Mouse (Mus musculus) lung, embryonic 14.5 days (tissue): ENCODE measurements around the gene Prkag2. TPM values are rescaled to one million over a fixed set of nuclear protein-coding genes. Genes with fewer than 3 reads are reported as not detected.
A peak's percentile ranks its signal among the peaks of the same experiment; 100 is the strongest.

Experiments
- ATAC-seq: fragments of 200-750 bp; cut with Nextera tagmentation; 2 replicates; pipeline ENCODE4 v1.8.0; 2017; ENCODE audit warnings: mild to moderate bottlenecking, moderate TSS enrichment, moderate library complexity; ENCODE audit not compliant: insufficient read depth
- DNase-seq: peaks from one replicate; pipeline ENCODE4 v3.0.0-alpha.2; 2015
- H3K27ac ChIP-seq: fragments of 300-500 bp; sonication (generic); 2 replicates; pipeline ENCODE4 v1.5.1; 2014; ENCODE audit warnings: low read depth, mild to moderate bottlenecking, moderate library complexity
- H3K27me3 ChIP-seq: fragments of 300-500 bp; sonication (generic); 2 replicates; pipeline ENCODE4 v1.6.1; 2014; ENCODE audit warnings: low read length, control low read depth; ENCODE audit not compliant: insufficient read depth
- H3K36me3 ChIP-seq: fragments of 300-500 bp; sonication (generic); 2 replicates; pipeline ENCODE4 v1.6.1; 2014; ENCODE audit warnings: control low read depth; ENCODE audit not compliant: insufficient read depth
- H3K4me1 ChIP-seq: fragments of 300-500 bp; sonication (generic); 2 replicates; pipeline ENCODE4 v1.6.1; 2014; ENCODE audit warnings: antibody characterized with exemption, control low read depth; ENCODE audit not compliant: insufficient read depth
- H3K4me2 ChIP-seq: fragments of 300-500 bp; sonication (generic); 2 replicates; pipeline ENCODE4 v1.6.1; 2014; ENCODE audit warnings: mild to moderate bottlenecking
- H3K4me3 ChIP-seq: fragments of 300-500 bp; sonication (generic); 2 replicates; pipeline ENCODE4 v1.5.1; 2014; ENCODE audit warnings: low read depth, low read length
- H3K9ac ChIP-seq: fragments of 300-500 bp; sonication (generic); 2 replicates; pipeline ENCODE4 v1.6.1; 2014
- H3K9me3 ChIP-seq: fragments of 300-500 bp; sonication (generic); 2 replicates; pipeline ENCODE4 v1.6.1; 2016; ENCODE audit warnings: low read depth, low read length, control low read depth
- CTCF ChIP-seq: IDR thresholded peaks from 2 replicates; pipeline ENCODE4 v1.5.1; 2016; ENCODE audit warnings: antibody characterized with exemption, low read depth
- WGBS: fragments of 180-500 bp; shearing (Covaris S2); extraction: QIAGEN DNeasy Blood & Tissue Kit; methylation state at CpG from one replicate; pipeline ENCODE4 v1.1.7; 2014; 5-methylcytosine and 5-hydroxymethylcytosine counted together
- polyA plus RNA-seq: library from polyadenylated mRNA; unstranded; fragments of >200 nt; fragmentation: Nextera tagmentation; extraction: Ambion mirVana; gene quantifications from 2 replicates; pipeline ENCODE4 v1.2.1, GENCODE M21; 2014

Gene Prkag2
- polyA plus RNA-seq, 1 experiment from 2014 or later: 25.6 TPM

DNA sequence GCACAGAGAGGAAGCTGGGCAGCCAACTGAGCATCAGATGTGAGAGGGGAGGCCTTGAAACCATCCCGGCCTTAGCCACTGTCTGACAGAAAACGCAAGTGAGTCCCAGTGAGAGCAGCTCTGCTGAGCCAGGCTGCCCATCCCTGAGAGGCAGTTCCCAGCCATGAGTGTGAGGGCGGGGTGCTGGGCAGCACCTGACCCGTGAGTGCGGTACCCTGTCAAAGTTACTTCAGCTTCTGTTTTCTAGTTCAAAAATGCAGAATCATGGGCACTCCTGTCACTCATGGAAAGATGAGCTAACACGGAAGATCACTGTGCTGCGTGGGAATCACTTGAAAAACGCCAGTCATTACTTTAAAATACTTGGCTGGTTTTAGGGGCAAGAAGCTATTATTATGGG, 49.6 kb downstream of the Prkag2 start:
- DNase-seq (no peak), ATAC-seq (no peak)
- Histone ChIP-seq H3K4me1 (0 out of 2 replicates have a peak, but pooled peaks cover 2% of the 10 kb centered on the region), H3K9me3 (no peaks in the 10 kb centered on the region), H3K4me2 (no peak overlapping the region), H3K27me3 (no peaks in the 10 kb centered on the region), H3K9ac (no peak overlapping the region), H3K36me3 (no peaks in the 10 kb centered on the region), H3K27ac (no peak overlapping the region), H3K4me3 (no peak overlapping the region)
- no peak for TF ChIP-seq CTCF
- 73% methylated on average over 8 of the region's 8 CpGs for WGBS

DNA sequence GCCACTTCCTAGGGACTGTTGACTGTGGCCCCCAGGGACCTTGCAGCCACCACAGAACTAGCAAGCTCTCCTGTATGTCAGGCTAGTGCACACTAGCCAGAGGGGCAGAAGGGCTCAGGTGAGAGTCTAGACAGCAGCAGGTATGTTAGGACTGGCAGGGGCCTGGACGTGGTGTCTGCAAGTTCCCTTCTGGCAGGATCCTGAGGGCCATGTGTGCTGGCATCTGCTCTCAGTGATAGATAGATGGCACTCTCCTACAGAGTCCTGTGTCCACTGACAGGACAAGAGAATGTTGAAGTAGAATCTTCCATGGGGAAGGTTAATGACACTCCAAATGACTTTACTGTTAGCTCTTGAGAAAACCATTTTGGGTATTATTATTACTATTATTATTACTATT, 52.8 kb downstream of the Prkag2 start:
- H3K4me2 ChIP-seq: no peak overlapping the region
- no peaks in the 10 kb centered on the region for H3K36me3 ChIP-seq
- H3K4me3 ChIP-seq: no peak overlapping the region
- 64% methylated on average over 1 of the region's 1 CpGs for WGBS
- no peaks in the 10 kb centered on the region for H3K27me3 ChIP-seq
- DNase-seq (no peak), ATAC-seq (no peak)
- H3K27ac ChIP-seq: no peak overlapping the region
- no peak for TF ChIP-seq CTCF
- no peaks in the 10 kb centered on the region for H3K9me3 ChIP-seq
- H3K9ac ChIP-seq: no peak overlapping the region
- H3K4me1 ChIP-seq: no peaks in the 10 kb centered on the region

DNA sequence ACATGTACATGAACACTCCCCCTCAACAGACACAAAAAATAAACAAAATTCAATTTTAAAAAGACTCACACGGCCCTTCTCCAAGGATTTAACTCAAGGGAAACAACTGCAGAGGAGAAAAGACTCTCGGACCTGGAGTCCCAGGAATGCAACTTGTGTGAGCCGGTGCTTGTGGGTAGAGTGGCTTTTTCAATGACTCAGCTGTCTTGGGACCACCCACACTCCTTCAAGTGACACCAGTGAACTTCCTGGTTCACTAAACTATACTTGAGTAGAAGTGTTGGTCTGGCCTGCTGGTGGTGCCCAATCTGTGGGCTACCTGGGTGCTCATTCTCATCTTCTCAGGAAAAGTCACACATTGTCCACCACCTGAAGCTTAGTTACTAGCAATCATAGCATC, 53.7 kb downstream of the Prkag2 start:
- TF ChIP-seq CTCF: no peak
- Histone ChIP-seq H3K4me2 (no peak overlapping the region), H3K4me3 (no peak overlapping the region), H3K9me3 (no peaks in the 10 kb centered on the region), H3K9ac (no peak overlapping the region), H3K4me1 (no peaks in the 10 kb centered on the region), H3K36me3 (no peaks in the 10 kb centered on the region), H3K27me3 (no peaks in the 10 kb centered on the region), H3K27ac (no peak overlapping the region)
- DNase-seq (peak; percentile 24), ATAC-seq (no peak)
- WGBS: 46% methylated on average over 3 of the region's 3 CpGs

DNA sequence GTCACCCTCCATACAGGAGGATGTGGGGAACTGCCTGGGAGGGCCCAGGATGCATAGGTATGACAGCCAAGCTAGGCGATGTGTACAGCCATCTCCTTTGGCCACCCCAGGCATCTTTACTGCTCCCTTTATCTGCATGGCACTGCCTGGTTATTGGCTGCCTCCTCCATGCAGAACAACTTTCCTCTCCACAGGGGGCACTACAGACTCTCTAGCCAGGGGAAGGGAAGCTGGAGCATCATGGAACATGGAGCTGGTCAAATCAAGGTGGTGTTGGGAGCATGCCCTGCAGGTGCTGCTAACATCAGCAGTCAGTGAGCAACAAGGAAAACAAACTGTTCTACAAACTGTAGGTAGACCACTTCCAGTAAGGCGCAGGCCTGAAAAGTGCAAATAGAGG, 56.4 kb downstream of the Prkag2 start:
- Histone ChIP-seq H3K4me2 (no peak overlapping the region), H3K27me3 (no peaks in the 10 kb centered on the region), H3K4me3 (no peak overlapping the region), H3K9ac (no peak overlapping the region), H3K9me3 (no peaks in the 10 kb centered on the region), H3K4me1 (no peaks in the 10 kb centered on the region), H3K27ac (no peak overlapping the region), H3K36me3 (no peaks in the 10 kb centered on the region)
- WGBS: 90% methylated on average over 2 of the region's 2 CpGs
- no peak for ATAC-seq
- no peak for DNase-seq
- peak; percentile 30; the same call in 1 of the 2 replicates for TF ChIP-seq CTCF

DNA sequence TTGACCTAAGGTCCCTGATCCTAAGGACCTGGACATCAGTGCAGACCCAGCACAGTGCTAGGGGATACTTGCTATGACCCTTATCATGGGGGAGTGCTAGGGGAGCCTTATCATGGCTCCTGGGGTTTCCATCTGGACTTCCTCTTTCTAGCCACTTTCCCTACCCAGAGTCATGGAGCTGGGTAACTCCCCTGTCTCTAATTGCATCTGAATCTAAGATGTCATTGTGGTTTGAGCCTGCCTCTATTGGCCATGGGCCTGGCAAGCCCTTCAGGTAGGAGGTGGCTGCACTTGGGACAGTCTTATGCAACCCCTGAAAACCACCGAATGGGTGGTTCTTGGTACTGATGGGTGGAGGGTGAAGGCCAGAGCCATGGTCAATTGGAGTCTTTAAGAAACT, 58.5 kb downstream of the Prkag2 start:
- H3K27me3 ChIP-seq: no peaks in the 10 kb centered on the region

DNA sequence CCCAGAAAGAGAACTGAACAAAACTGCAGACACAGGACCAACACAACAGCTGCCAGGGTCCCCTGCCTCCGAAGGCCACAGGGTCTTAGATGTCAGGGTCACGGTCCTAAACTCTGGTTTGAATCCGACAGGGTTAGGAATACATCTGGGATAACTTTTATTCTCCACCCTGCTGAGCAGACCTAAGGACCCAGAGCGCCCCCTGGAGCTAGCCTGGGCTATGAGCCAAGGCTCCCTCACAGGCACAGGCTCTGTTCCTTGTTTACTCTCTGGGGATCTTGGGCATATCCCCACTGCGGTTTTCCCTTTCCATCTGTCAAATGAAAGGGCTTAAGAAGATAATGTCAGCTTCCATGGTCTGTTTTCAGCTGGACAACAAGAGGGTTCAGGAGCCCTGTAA, 59.1 kb downstream of the Prkag2 start:
- ATAC-seq (no peak), DNase-seq (peak; percentile 60)
- Histone ChIP-seq H3K36me3 (no peaks in the 10 kb centered on the region), H3K9ac (no peak overlapping the region), H3K4me3 (no peak overlapping the region), H3K4me1 (no peaks in the 10 kb centered on the region), H3K4me2 (no peak overlapping the region), H3K9me3 (no peaks in the 10 kb centered on the region), H3K27me3 (no peaks in the 10 kb centered on the region), H3K27ac (no peak overlapping the region)
- WGBS: 37% methylated on average over 5 of the region's 5 CpGs
- peak; percentile 49; the same call in 1 of the 2 replicates for TF ChIP-seq CTCF

More for the DNA sequence above, 58.5 kb downstream of the Prkag2 start:
- no peaks in the 10 kb centered on the region for H3K9me3 ChIP-seq
- H3K4me1 ChIP-seq: no peaks in the 10 kb centered on the region
- no peak overlapping the region for H3K4me2 ChIP-seq
- H3K4me3 ChIP-seq: no peak overlapping the region
- H3K36me3 ChIP-seq: no peaks in the 10 kb centered on the region
- ATAC-seq (no peak), DNase-seq (no peak)
- TF ChIP-seq CTCF: no peak
- no peak overlapping the region for H3K9ac ChIP-seq
- 96% methylated on average over 1 of the region's 1 CpGs for WGBS
- H3K27ac ChIP-seq: no peak overlapping the region

DNA sequence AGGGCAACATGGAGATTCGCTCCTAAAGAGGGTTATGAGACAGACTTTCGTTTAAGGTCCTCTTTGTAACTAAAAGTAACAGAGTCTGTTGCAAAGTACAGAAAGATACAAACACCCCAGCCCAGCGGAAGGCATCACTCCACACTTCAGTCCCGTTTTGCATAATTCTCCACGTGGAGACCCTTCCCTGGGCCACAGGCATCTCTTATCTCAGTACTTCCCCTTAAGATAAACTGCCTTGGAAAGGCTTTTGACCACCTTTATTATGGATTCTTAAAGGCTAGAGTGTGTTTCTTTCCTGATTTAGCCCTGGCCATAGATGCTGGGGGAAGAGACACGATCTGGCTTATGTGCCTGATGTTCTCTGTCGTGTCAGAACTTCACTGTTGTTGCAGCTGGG, 59.5 kb downstream of the Prkag2 start:
- WGBS: 38% methylated on average over 7 of the region's 7 CpGs
- Histone ChIP-seq H3K4me3 (no peak overlapping the region), H3K27ac (no peak overlapping the region), H3K36me3 (no peaks in the 10 kb centered on the region), H3K9ac (no peak overlapping the region), H3K9me3 (no peaks in the 10 kb centered on the region), H3K4me1 (no peaks in the 10 kb centered on the region), H3K27me3 (no peaks in the 10 kb centered on the region), H3K4me2 (no peak overlapping the region)
- ATAC-seq (no peak), DNase-seq (no peak)
- no peak for TF ChIP-seq CTCF

DNA sequence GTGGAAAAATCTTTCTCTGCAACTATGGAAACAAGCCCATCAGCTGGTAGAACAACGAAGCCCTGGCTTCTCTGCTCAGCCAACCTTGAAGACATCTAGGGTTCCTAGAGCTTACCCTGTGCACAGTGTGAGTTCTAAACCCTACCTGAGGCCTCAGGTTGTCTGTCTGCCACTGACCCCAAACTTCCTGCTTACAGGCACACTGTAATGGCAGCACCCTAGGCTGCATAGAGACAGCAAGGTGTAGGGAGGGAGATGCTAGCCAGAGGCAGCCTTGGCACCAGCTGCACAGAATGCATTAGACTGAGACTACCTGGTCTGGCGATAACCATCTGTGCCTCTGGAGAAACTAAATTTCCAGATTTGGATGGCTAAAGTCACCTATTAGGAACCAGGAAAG, 61.6 kb downstream of the Prkag2 start:
- 84% methylated on average over 2 of the region's 2 CpGs for WGBS
- no peak overlapping the region for H3K4me2 ChIP-seq
- no peak for TF ChIP-seq CTCF

More for the DNA sequence above, 61.6 kb downstream of the Prkag2 start:
- Histone ChIP-seq H3K4me3 (no peak overlapping the region), H3K4me1 (no peaks in the 10 kb centered on the region), H3K9me3 (no peaks in the 10 kb centered on the region), H3K9ac (no peak overlapping the region), H3K27ac (no peak overlapping the region), H3K36me3 (no peaks in the 10 kb centered on the region), H3K27me3 (no peaks in the 10 kb centered on the region)
- DNase-seq (no peak), ATAC-seq (no peak)
